Mouse (Mus musculus): ENCODE data around the gene Snd1. TPM values are rescaled to one million over a fixed set of nuclear protein-coding genes. Genes with fewer than 3 reads are reported as not detected.

Gene Snd1
- polyA plus RNA-seq, 1 experiment from 2014 or later: 139 TPM

DNA sequence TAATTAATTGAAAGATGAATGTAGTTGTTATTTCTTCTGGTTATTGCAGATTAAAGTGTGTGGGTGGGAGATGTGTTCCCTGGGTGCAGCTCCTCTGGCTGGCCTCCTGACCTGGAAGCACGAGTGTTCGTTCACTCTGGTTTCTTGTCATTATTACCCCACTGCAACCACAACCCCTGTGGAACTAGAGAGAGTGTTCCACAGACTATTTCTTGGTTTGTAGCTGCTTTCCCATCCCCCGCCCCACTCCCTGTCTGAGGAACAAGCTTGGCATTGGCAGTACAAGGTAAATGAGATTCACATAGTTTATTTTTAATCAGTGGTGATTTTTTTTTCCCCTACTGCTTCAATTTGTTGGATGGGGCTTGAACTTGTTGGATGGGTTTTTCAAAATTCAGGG, 189.8 kb downstream of the Snd1 start:
- WGBS: 82% methylated on average over 3 of the region's 3 CpGs
- DNase-seq (ENCODE audit: low spot score) (no peak), ATAC-seq (replicated peaks; ENCODE audit: low FRiP score, low TSS enrichment, low read depth) (no peak)
- H3K4me3 ChIP-seq (ENCODE audit: low read depth, low read length): no peak overlapping the region
- H3K4me2 ChIP-seq (ENCODE audit: low read length): no peak overlapping the region
- no peaks in the 10 kb centered on the region for H3K4me1 ChIP-seq (replicated peaks; ENCODE audit: control insufficient read depth, insufficient read depth, low read length)
- no peak overlapping the region for H3K27ac ChIP-seq (ENCODE audit: low read depth)
- H3K9me3 ChIP-seq (ENCODE audit: control insufficient read depth, low read length): no peaks in the 10 kb centered on the region
- H3K27me3 ChIP-seq (replicated peaks; ENCODE audit: control insufficient read depth, insufficient read depth, low read length): no peaks in the 10 kb centered on the region
- no peak overlapping the region for H3K9ac ChIP-seq (ENCODE audit: low read length)
- peaks cover 12% of the 10 kb centered on the region; the same call in 1 of the 2 replicates for H3K36me3 ChIP-seq (ENCODE audit: control insufficient read depth, insufficient read depth, low read length)

DNA sequence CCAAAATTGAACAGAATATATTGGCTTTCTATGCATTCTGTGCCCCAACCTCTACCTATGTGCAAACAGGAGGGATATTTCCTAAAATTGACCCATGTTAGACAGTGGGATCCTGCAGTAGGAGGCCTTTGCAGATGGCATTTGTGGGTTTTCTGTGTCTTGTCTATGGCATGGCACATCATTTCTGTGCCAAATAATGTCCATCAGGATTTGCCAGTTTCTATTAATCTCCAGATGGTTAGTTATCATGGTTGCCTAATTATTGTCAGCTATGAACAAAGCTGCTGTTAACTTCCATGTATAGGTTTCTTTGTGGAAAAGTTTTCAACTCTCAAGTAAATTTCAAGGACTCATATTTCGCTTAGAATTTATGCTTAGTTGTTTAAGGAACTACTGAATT, 192.6 kb downstream of the Snd1 start:
- Histone ChIP-seq H3K9me3 (ENCODE audit: control insufficient read depth, low read length) (no peaks in the 10 kb centered on the region), H3K27ac (ENCODE audit: low read depth) (no peak overlapping the region), H3K36me3 (ENCODE audit: control insufficient read depth, insufficient read depth, low read length) (peaks cover 18% of the 10 kb centered on the region; the same call in 1 of the 2 replicates), H3K4me1 (replicated peaks; ENCODE audit: control insufficient read depth, insufficient read depth, low read length) (no peaks in the 10 kb centered on the region), H3K27me3 (replicated peaks; ENCODE audit: control insufficient read depth, insufficient read depth, low read length) (no peaks in the 10 kb centered on the region), H3K4me2 (ENCODE audit: low read length) (no peak overlapping the region), H3K9ac (ENCODE audit: low read length) (no peak overlapping the region), H3K4me3 (ENCODE audit: low read depth, low read length) (no peak overlapping the region)
- 95% methylated on average over 1 of the region's 1 CpGs for WGBS
- no peak for ATAC-seq (replicated peaks; ENCODE audit: low FRiP score, low TSS enrichment, low read depth)
- no peak for DNase-seq (ENCODE audit: low spot score)

DNA sequence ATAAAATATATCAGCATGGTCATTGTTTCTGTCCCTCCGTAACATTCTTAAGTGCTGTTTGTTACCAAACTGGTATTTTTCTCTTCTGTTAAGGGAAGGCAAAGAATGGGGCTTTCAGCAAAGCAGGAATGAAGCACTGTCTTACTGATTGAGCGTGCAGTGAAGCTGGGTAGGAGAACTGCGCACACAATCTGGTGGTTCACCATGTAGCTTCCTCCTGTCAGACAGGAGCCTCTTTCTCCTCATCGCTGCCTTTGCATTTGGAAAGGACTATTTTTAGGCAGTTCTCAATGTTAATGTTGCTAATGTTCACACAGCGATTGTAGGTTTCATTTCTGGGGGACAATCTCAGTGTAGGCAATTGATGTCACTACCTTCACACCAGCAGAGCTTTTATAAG, 194.3 kb downstream of the Snd1 start:
- Histone ChIP-seq H3K27ac (ENCODE audit: low read depth) (no peak overlapping the region), H3K4me2 (ENCODE audit: low read length) (no peak overlapping the region), H3K27me3 (replicated peaks; ENCODE audit: control insufficient read depth, insufficient read depth, low read length) (no peaks in the 10 kb centered on the region), H3K9ac (ENCODE audit: low read length) (no peak overlapping the region), H3K4me1 (replicated peaks; ENCODE audit: control insufficient read depth, insufficient read depth, low read length) (no peaks in the 10 kb centered on the region), H3K9me3 (ENCODE audit: control insufficient read depth, low read length) (no peaks in the 10 kb centered on the region), H3K36me3 (ENCODE audit: control insufficient read depth, insufficient read depth, low read length) (peaks cover 18% of the 10 kb centered on the region; the same call in 1 of the 2 replicates), H3K4me3 (ENCODE audit: low read depth, low read length) (no peak overlapping the region)
- 88% methylated on average over 5 of the region's 5 CpGs for WGBS
- ATAC-seq (replicated peaks; ENCODE audit: low FRiP score, low TSS enrichment, low read depth) (no peak), DNase-seq (ENCODE audit: low spot score) (no peak)

DNA sequence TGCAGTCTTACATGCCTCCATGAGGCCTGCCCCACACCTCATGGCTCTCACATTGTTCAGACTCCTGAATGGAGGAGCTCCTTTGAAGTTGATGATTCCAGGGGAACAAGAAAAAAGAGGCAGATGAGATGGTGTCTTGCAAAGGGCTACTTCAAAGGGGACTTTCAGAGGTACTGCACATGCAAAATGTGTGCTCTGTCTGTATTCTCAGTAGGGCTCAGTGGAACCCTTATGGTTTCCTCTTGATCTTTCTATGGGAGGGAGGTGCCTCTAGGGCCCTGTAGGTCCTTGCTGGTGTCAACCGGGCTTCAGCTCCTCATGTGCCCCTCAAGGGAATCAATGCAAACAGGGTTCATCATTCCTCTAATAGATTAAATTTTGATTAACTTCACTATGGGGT, 197.4 kb downstream of the Snd1 start:
- Histone ChIP-seq H3K4me2 (ENCODE audit: low read length) (no peak overlapping the region), H3K36me3 (ENCODE audit: control insufficient read depth, insufficient read depth, low read length) (peaks cover 18% of the 10 kb centered on the region; the same call in 1 of the 2 replicates), H3K9ac (ENCODE audit: low read length) (no peak overlapping the region), H3K27me3 (replicated peaks; ENCODE audit: control insufficient read depth, insufficient read depth, low read length) (no peaks in the 10 kb centered on the region), H3K4me3 (ENCODE audit: low read depth, low read length) (no peak overlapping the region), H3K27ac (ENCODE audit: low read depth) (no peak overlapping the region), H3K9me3 (ENCODE audit: control insufficient read depth, low read length) (no peaks in the 10 kb centered on the region), H3K4me1 (replicated peaks; ENCODE audit: control insufficient read depth, insufficient read depth, low read length) (no peaks in the 10 kb centered on the region)
- no peak for DNase-seq (ENCODE audit: low spot score)
- no peak for ATAC-seq (replicated peaks; ENCODE audit: low FRiP score, low TSS enrichment, low read depth)
- whole genome bisulfite sequencing: 90% methylated on average over 1 of the region's 1 CpGs

DNA sequence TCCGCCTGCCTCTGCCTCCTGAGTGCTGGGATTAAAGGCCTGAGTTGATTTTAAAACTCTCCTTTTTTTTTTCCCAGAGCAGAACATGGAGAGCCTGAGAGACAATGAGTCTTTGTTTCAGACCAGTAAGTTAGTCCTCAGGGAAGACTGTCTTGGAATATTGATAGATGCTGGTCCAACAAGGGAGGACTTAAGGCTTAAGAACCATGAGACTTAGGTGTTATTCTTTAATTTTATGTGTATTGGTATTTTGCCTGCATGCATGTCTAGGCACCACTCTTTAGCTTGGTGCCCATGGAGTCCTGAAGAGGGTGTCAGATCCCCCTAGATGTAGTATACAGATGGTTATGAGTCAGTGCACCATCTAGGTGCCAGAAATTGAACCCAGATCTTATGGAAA, 199.7 kb downstream of the Snd1 start:
- no peak overlapping the region for H3K4me3 ChIP-seq (ENCODE audit: low read depth, low read length)
- no peak overlapping the region for H3K4me2 ChIP-seq (ENCODE audit: low read length)
- H3K27me3 ChIP-seq (replicated peaks; ENCODE audit: control insufficient read depth, insufficient read depth, low read length): no peaks in the 10 kb centered on the region
- H3K36me3 ChIP-seq (ENCODE audit: control insufficient read depth, insufficient read depth, low read length): 0 out of 2 replicates have a peak, but pooled peaks cover 5% of the 10 kb centered on the region
- H3K9me3 ChIP-seq (ENCODE audit: control insufficient read depth, low read length): no peaks in the 10 kb centered on the region
- DNase-seq (ENCODE audit: low spot score) (no peak), ATAC-seq (replicated peaks; ENCODE audit: low FRiP score, low TSS enrichment, low read depth) (no peak)
- no peaks in the 10 kb centered on the region for H3K4me1 ChIP-seq (replicated peaks; ENCODE audit: control insufficient read depth, insufficient read depth, low read length)
- 94% methylated on average over 1 of the region's 1 CpGs for WGBS
- no peak overlapping the region for H3K27ac ChIP-seq (ENCODE audit: low read depth)
- H3K9ac ChIP-seq (ENCODE audit: low read length): no peak overlapping the region

DNA sequence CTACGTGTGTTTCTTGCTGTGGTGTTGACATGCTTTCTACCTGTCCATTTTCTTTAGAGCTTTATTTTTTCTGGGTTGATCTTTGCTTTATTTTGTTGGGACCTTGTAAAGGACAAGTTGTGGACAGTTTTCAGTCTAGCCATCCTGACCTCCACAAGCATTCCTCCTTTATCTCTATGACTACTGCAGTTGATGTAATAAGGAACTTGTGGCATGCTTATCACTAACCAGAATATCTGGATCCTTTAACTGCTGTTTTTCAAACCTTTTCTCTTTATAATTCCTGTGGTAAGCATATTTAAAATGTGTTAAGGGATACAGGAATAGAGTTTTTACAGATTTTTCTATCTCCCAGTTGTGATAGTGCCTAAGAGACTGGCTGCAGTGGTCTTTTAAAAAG, 204.0 kb downstream of the Snd1 start:
- Histone ChIP-seq H3K27me3 (replicated peaks; ENCODE audit: control insufficient read depth, insufficient read depth, low read length) (no peaks in the 10 kb centered on the region), H3K4me2 (ENCODE audit: low read length) (no peak overlapping the region), H3K36me3 (ENCODE audit: control insufficient read depth, insufficient read depth, low read length) (no peaks in the 10 kb centered on the region), H3K9me3 (ENCODE audit: control insufficient read depth, low read length) (no peaks in the 10 kb centered on the region), H3K9ac (ENCODE audit: low read length) (no peak overlapping the region), H3K4me1 (replicated peaks; ENCODE audit: control insufficient read depth, insufficient read depth, low read length) (no peaks in the 10 kb centered on the region), H3K27ac (ENCODE audit: low read depth) (no peak overlapping the region), H3K4me3 (ENCODE audit: low read depth, low read length) (no peak overlapping the region)
- DNase-seq (ENCODE audit: low spot score) (no peak), ATAC-seq (replicated peaks; ENCODE audit: low FRiP score, low TSS enrichment, low read depth) (no peak)
- WGBS: 83% methylated on average over 1 of the region's 1 CpGs

DNA sequence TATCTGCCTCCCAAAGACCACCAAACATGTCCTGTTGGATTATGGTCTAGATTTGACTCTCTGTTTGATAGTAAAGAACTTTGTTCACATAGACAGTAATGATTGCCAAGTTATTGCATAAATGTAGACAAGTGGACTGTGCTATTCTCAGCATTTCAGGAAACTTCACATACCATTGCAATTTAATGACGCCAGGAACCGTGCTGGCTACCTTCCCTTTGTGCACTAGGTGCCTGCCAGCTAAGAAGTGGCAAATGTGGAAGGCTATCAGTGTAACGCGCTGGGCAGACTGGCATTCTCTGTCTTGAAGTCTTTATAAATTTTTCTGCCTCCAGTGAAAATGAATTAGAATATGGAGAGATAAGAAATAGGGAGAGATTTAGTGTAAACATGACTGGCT, 205.6 kb downstream of the Snd1 start:
- no peaks in the 10 kb centered on the region for H3K9me3 ChIP-seq (ENCODE audit: control insufficient read depth, low read length)
- H3K4me3 ChIP-seq (ENCODE audit: low read depth, low read length): no peak overlapping the region
- H3K4me1 ChIP-seq (replicated peaks; ENCODE audit: control insufficient read depth, insufficient read depth, low read length): no peaks in the 10 kb centered on the region
- no peak overlapping the region for H3K4me2 ChIP-seq (ENCODE audit: low read length)
- ATAC-seq (replicated peaks; ENCODE audit: low FRiP score, low TSS enrichment, low read depth): no peak
- H3K9ac ChIP-seq (ENCODE audit: low read length): no peak overlapping the region
- WGBS: 88% methylated on average over 4 of the region's 4 CpGs
- no peak for DNase-seq (ENCODE audit: low spot score)
- no peaks in the 10 kb centered on the region for H3K27me3 ChIP-seq (replicated peaks; ENCODE audit: control insufficient read depth, insufficient read depth, low read length)
- no peak overlapping the region for H3K27ac ChIP-seq (ENCODE audit: low read depth)
- no peaks in the 10 kb centered on the region for H3K36me3 ChIP-seq (ENCODE audit: control insufficient read depth, insufficient read depth, low read length)

DNA sequence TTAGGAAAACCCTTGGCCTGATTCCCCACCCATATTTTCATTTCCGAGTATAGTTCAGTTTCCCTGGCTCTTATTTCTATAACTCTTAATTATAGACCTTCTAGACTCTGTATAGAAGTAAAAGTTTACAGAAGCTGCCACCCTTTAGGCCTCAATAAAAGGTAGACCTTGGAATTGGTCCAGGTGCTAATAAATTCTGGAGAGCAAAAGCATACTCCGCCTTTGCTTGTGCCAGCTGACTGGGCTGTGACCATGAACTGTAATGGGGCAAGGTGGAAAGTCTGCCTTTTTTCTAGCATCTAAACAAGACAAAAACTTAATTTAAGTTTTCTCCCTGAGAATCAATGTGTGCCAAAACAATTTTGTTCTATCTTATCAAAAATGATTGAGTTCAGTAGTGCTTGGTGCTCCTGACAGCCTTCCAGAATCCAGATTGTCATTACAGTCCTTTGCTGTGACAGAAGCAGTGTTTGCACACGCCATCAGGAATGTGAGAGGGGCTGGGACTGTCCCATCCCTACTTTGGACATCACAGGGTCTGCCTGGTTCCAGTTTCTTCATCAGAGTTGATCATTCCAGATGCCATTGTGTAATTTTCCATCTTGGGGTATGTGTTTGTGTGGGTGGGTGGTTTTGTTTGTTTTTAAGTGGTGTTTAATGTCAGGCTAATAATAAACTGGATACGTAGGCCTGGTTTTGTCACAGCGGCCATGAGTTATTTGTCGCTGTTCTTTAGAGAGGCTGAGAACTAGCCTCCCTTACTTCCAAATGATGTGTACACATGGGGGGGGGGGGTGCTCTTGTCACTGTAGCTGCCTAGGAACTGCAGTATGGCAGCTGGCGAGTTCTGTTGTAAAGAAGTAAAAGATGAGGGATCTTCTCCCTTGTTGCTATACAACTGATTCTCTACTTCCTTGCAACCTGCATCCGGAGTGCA, 206.8 kb downstream of the Snd1 start:
- H3K9ac ChIP-seq (ENCODE audit: low read length): no peak overlapping the region
- WGBS: 75% methylated on average over 8 of the region's 8 CpGs
- H3K4me3 ChIP-seq (ENCODE audit: low read depth, low read length): no peak overlapping the region
- H3K4me1 ChIP-seq (replicated peaks; ENCODE audit: control insufficient read depth, insufficient read depth, low read length): no peaks in the 10 kb centered on the region
- no peak for ATAC-seq (replicated peaks; ENCODE audit: low FRiP score, low TSS enrichment, low read depth)
- H3K27ac ChIP-seq (ENCODE audit: low read depth): no peak overlapping the region
- no peak overlapping the region for H3K4me2 ChIP-seq (ENCODE audit: low read length)
- no peaks in the 10 kb centered on the region for H3K9me3 ChIP-seq (ENCODE audit: control insufficient read depth, low read length)
- no peaks in the 10 kb centered on the region for H3K36me3 ChIP-seq (ENCODE audit: control insufficient read depth, insufficient read depth, low read length)
- no peak for DNase-seq (ENCODE audit: low spot score)
- no peaks in the 10 kb centered on the region for H3K27me3 ChIP-seq (replicated peaks; ENCODE audit: control insufficient read depth, insufficient read depth, low read length)

DNA sequence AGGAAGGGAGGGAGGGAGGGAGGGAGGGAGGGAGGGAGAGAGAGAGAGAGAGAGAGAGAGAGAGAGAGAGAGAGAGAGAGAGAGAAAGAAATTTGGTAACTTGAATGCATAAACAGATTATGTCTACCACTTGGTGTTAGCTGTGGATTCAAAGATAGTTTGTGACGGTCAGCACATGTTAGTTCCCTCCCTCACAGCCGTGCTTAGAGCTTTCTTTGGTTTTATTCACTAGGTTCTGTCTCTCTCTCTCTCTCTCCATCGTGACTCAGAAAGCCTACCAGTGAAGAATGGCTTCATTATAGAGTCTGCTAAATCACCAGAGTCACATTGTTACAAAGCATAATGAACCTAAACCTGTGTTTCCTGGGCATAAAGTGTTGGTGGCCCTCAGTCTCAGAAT, 210.1 kb downstream of the Snd1 start:
- no peak overlapping the region for H3K27ac ChIP-seq (ENCODE audit: low read depth)
- no peaks in the 10 kb centered on the region for H3K9me3 ChIP-seq (ENCODE audit: control insufficient read depth, low read length)
- H3K36me3 ChIP-seq (ENCODE audit: control insufficient read depth, insufficient read depth, low read length): no peaks in the 10 kb centered on the region
- no peaks in the 10 kb centered on the region for H3K27me3 ChIP-seq (replicated peaks; ENCODE audit: control insufficient read depth, insufficient read depth, low read length)
- ATAC-seq (replicated peaks; ENCODE audit: low FRiP score, low TSS enrichment, low read depth): no peak
- DNase-seq (ENCODE audit: low spot score): no peak
- H3K4me2 ChIP-seq (ENCODE audit: low read length): no peak overlapping the region
- H3K4me1 ChIP-seq (replicated peaks; ENCODE audit: control insufficient read depth, insufficient read depth, low read length): no peaks in the 10 kb centered on the region
- WGBS: 73% methylated on average over 3 of the region's 3 CpGs
- no peak overlapping the region for H3K9ac ChIP-seq (ENCODE audit: low read length)
- H3K4me3 ChIP-seq (ENCODE audit: low read depth, low read length): no peak overlapping the region
